Mouse (Mus musculus) lung, postnatal 10 days (tissue): ENCODE data around the gene Hfm1.

Experiments
- DNase-seq: peaks from one replicate; pipeline ENCODE4 v3.0.0; 2021

Gene Hfm1

DNA sequence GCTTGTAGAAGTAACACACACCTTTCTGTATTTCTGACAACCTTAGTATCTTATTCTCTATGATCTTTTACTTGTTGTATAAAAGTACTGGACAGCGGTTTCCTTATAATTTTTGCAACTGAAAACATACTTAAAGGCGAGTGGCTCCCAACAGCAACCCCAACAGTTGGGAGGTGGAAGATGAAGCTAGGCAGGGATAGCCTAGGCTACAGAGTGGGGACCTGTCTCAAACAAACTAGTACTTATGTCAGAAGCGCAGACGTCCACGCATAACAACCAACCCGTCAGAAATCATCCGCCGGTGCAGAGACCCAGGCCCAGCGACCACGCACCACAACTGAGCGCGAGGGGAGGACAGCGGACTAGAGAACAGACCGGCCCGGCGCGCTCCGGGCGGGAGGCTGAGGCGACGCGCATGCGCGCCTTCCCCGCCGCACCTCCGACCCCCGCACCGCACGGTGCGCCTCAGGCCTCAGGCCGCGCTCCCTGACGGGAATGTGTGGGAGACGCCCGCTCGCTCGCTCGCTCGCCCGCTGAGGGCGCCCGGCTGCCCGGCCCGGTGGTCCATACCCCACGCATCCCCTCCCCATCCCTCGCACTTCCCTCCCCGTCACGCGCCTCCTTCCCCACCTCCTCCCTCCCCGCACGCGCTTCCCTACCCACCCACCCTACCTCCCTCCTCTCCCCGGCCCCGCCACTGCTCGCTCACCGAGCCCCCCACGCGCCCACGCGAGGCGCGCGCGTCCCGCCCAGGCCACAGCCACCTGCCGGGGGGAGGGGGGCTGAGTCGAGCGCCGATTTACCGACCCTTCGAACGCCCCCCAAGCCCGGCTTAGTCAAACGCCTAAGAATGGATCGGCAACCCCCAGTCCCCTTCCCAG lies at the start of gene Hfm1:
TSS of gene Hfm1 (minus strand) at position 834 of the 881 bp plus-strand sequence.
- peak; percentile 34 for DNase-seq

GRCm38 (mm10) chr5:106973883-106974282 lies 47.8 kb upstream of the Hfm1 start:
- DNase-seq = no peak

- DNase-seq = no peak
Observed at GRCm38 (mm10) chr5:106967578-106967977, 41.5 kb upstream of the Hfm1 start.

- DNase-seq = no peak
Observed at GRCm38 (mm10) chr5:106966443-106966842, 40.3 kb upstream of the Hfm1 start.

DNA sequence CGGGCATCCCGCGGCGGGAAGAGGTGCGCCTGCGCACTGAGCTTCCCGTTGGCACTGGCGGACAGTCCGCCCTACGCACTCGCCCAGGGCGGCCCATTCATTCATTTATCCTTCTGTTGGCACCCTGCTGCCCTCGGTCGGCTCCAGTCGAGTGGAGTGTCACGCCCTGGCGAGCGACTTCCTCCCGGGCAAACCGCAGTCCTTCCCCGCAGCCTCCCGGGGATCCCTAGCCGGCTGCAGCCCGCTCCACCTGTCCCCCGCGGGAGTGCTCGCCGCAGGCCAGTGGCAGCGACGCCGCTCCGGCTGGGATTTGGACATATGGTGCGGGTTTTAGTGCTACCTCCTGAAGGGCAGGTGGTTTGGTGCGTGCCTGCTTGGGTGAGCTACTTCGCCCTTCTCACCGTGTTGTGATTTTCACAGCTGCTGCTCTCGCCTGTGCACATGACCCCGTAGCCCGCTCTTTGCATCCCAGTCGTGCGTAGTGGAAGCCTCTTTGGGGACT lies 38.4 kb upstream of the Hfm1 start:
- DNase-seq = no peak

- DNase-seq = peak; percentile 96
Observed at GRCm38 (mm10) chr5:106963584-106964512, 37.7 kb upstream of the Hfm1 start, which contains the start of gene Cdc7. Cdc7 (plus strand) TSS chr5:106964322.

DNA sequence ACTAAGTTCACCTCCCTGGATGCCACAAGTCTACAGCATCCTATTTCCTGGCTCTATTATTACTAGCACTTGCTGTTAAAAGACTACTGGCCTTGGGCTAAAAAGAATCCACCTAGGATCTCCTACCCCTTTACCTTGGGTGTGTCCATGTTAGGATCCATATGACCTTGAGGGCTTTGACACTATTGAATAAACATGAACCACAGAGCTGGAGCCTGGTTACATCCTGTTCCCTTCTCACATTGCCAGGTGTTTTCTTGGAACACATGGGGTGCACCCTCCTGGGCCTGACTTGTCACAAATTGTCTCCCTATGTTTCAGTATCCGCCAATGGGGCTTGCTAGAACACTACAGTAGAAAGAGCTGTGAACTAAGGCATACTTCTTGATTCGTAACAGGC lies 34.3 kb upstream of the Hfm1 start:
- no peak for DNase-seq

GRCm38 (mm10) chr5:106959031-106959430 lies 32.9 kb upstream of the Hfm1 start:
- peak; percentile 39 for DNase-seq

GRCm38 (mm10) chr5:106956467-106956866 lies 30.3 kb upstream of the Hfm1 start:
- peak; percentile 13 for DNase-seq

- DNase-seq = no peak
Observed at GRCm38 (mm10) chr5:106948683-106949082, 22.6 kb upstream of the Hfm1 start.

DNA sequence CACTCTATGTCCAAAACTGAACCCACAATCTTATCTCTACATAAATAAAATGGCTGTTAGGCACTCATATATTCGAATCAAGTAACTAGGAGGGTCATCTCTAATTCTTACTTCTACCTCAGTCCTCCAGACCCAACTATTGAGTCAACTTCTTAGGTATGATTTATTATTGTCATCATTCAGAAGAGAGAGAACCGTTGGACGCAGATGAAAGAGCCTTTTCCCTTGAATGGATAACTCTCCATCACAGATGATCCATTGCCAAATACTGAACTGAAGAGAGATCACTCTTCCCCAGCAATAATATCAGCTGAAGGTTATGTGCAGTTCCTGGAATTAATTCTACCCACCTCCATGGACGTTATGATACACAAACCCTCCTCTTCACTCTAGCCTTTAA lies 20.2 kb upstream of the Hfm1 start:
- no peak for DNase-seq

- DNase-seq = no peak
Observed at GRCm38 (mm10) chr5:106927996-106928395, 1.9 kb upstream of the Hfm1 start.

DNA sequence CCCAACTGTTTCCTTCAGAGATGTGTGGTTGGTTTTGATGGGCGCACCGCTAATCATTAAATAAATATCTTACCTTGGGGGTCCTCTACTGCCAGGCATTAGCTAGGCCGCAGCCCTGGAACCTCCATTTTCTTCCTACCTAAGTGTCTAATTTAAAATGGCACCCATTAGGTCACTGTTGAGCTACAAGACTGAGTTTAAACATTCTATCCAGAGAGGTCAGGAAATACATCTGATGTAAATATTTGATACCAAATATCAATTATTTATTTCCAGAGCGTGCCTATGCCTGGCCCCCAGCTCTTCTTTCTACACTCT lies 207 bp upstream of the Hfm1 start:
- DNase-seq = no peak

GRCm38 (mm10) chr5:106919315-106919714 lies 6.8 kb downstream of the Hfm1 start:
- no peak for DNase-seq

DNA sequence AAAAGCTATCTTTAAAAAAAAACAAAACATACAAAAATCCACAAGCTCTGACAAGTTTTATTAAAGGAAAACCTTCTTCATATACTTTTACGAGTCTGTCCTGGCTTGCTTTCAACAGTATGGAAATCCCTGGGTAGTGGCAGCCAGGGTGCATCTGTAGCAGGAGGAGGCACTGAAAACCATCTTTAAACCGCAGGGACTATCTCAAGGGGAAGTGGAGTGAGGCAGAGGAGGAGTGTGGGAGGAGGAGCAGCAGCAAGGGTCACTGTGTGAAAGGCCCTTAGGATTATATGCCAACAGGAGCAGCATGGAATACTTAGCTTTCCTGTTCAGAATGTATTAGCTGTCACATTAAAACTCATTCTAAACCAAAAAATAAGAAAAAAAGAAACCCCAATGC lies 29.2 kb downstream of the Hfm1 start:
- DNase-seq = no peak

- peak; percentile 19 for DNase-seq
Observed at GRCm38 (mm10) chr5:106891773-106892172, 34.3 kb downstream of the Hfm1 start.

DNA sequence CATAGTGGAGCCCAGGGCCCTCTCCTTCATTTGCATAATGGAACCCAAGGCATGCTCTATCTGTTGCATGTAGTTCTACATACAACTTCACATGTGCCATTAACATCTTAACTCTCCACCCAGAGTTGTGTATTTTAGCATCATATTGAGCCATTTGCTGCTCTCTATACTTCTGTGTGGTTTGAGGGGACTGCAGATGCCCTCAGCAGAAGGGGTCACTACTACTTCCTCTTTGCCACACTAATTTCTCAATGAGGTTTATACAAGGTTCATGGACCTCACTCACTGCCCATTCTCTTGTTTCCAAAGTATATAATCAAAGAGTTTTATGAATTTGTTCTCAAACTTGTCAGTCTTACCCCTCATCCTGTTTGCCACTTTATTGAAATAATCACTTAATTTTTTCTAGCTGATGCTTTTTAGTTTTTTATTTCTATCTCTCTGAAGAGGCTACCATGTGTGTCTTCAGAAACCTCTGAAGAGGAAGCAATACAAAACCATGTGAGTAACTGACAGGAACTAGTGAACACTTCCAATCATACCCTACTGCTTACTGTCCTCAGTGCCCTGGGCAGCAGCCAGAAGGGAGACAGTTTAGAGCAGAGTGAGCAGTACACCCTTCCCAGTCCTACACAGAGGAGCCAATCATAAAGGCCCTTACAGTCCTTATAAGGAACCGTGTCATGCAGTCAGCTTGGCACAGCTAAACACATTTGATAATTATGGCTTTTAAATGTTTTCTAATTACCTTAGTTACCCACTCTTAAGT lies 38.6 kb downstream of the Hfm1 start:
- no peak for DNase-seq

GRCm38 (mm10) chr5:106885517-106885916 lies 40.6 kb downstream of the Hfm1 start:
- no peak for DNase-seq

DNA sequence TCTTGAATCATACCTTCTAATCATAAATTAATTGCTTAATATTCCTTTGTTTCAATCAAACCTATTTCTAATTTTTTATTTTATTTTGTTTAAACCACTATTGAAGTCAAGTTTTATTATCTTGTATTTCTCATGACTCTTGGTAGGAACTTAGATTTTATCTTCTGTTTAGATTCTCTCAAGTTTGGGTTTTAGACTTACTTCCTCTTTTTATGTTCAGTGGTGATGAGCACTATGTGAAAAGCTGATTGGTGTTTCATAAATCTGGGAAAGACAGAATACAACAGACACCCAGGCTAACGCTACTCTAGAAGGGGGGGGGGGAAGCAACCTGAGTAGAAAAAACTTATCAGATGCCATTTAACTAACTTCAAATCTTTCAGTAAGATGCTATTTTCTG lies 49.7 kb downstream of the Hfm1 start:
- DNase-seq = no peak

GRCm38 (mm10) chr5:106860415-106860814 lies 65.7 kb downstream of the Hfm1 start:
- peak; percentile 76 for DNase-seq

- DNase-seq = no peak
Observed at GRCm38 (mm10) chr5:106853284-106853683, 72.8 kb downstream of the Hfm1 start.

GRCm38 (mm10) chr5:106847045-106847444 lies 79.1 kb downstream of the Hfm1 start:
- no peak for DNase-seq

- peak; percentile 16 for DNase-seq
Observed at GRCm38 (mm10) chr5:106843906-106844305, 82.2 kb downstream of the Hfm1 start.
